Mouse (Mus musculus) intestine, postnatal 0 days (tissue): Measurements from ENCODE around the gene Mmp9. TPM values are rescaled to one million over a fixed set of nuclear protein-coding genes. Genes with fewer than 3 reads are reported as not detected.

Experiments used
- ATAC-seq: fragments of 200-750 bp; cut with Nextera tagmentation; 2 replicates; pipeline ENCODE4 v1.8.0; 2017; ENCODE audit warnings: mild to moderate bottlenecking, moderate TSS enrichment, moderate library complexity
- H3K27ac ChIP-seq: fragments of 300-500 bp; sonication (generic); 2 replicates; pipeline ENCODE4 v1.5.1; 2014; ENCODE audit warnings: mild to moderate bottlenecking, low read depth, low read length, moderate library complexity
- H3K27me3 ChIP-seq: fragments of 300-500 bp; sonication (generic); replicated peaks from 2 replicates; pipeline ENCODE4 v1.6.1; 2014; ENCODE audit warnings: low read length, mixed read lengths; ENCODE audit not compliant: control insufficient read depth, insufficient read depth
- H3K36me3 ChIP-seq: fragments of 300-500 bp; sonication (generic); 2 replicates; pipeline ENCODE4 v1.6.1; 2014; ENCODE audit warnings: mild to moderate bottlenecking, moderate library complexity; ENCODE audit not compliant: control insufficient read depth, insufficient read depth
- H3K4me1 ChIP-seq: fragments of 300-500 bp; sonication (generic); replicated peaks from 2 replicates; pipeline ENCODE4 v1.6.1; 2014; ENCODE audit warnings: antibody characterized with exemption, low read length, mixed read lengths; ENCODE audit not compliant: control insufficient read depth, insufficient read depth
- H3K4me2 ChIP-seq: fragments of 300-500 bp; sonication (generic); replicated peaks from 2 replicates; pipeline ENCODE4 v1.6.1; 2014; ENCODE audit warnings: low read depth, mild to moderate bottlenecking, moderate library complexity
- H3K4me3 ChIP-seq: fragments of 300-500 bp; sonication (generic); 2 replicates; pipeline ENCODE4 v1.5.1; 2014; ENCODE audit warnings: low read depth, low read length
- H3K9ac ChIP-seq: fragments of 300-500 bp; sonication (generic); 2 replicates; pipeline ENCODE4 v1.6.1; 2014; ENCODE audit warnings: mild to moderate bottlenecking, low read depth, low read length
- H3K9me3 ChIP-seq: fragments of 300-500 bp; sonication (generic); 2 replicates; pipeline ENCODE4 v1.6.1; 2016; ENCODE audit warnings: mixed run types; ENCODE audit not compliant: control insufficient read depth
- CTCF ChIP-seq: sonication (generic); IDR thresholded peaks from 2 replicates; pipeline ENCODE4 v1.5.1; 2016; ENCODE audit warnings: low read depth, mild to moderate bottlenecking, control low read depth, antibody characterized with exemption, moderate library complexity
- WGBS: fragments of 180-500 bp; shearing (Covaris S2); extraction: QIAGEN DNeasy Blood & Tissue Kit; methylation state at CpG from one replicate; pipeline ENCODE4 v1.1.7; 2014; 5-methylcytosine and 5-hydroxymethylcytosine counted together
- polyA plus RNA-seq: library from polyadenylated mRNA; unstranded; fragments of >200 nt; fragmentation: Nextera tagmentation; extraction: Ambion mirVana; gene quantifications from 2 replicates; pipeline ENCODE4 v1.2.1, GENCODE M21; 2015

Gene Mmp9
- polyA plus RNA-seq, 1 experiment from 2014 or later, result 9.6 TPM

DNA sequence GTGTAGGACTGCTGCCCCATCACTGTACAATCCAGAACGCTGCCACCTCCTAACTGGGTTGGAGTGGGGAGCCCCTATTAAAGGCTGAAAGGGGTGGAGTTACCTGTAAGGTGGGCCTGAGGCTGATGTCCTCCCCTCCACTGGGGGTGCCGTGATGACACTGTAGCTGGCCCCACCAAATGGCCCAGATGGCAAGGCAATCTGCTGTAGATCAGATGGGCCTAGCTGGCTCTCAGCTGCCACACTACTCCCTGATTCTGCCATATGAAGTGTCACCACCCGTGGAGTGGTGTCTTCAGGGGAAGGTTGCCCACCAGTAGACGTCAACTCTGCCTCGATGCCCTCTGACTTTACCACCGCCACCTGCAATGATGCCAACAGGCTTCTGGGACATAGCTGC, 44.7 kb upstream of the Mmp9 start:
- H3K36me3 ChIP-seq, result peaks cover 100% of the 10 kb centered on the region
- ATAC-seq, result no peak

GRCm38 (mm10) chr2:164898008-164898407, 42.6 kb upstream of the Mmp9 start:
- H3K9ac ChIP-seq, result no peak overlapping the region
- 93% methylated on average over 7 of the region's 7 CpGs for WGBS
- no peak overlapping the region for H3K27ac ChIP-seq
- peaks cover 100% of the 10 kb centered on the region for H3K36me3 ChIP-seq
- no peaks in the 10 kb centered on the region for H3K4me1 ChIP-seq
- H3K9me3 ChIP-seq, result no peaks in the 10 kb centered on the region
- no peaks in the 10 kb centered on the region for H3K27me3 ChIP-seq
- H3K4me2 ChIP-seq, result no peak overlapping the region
- no peak overlapping the region for H3K4me3 ChIP-seq
- no peak for TF ChIP-seq CTCF
- no peak for ATAC-seq

More for the DNA sequence above, 44.7 kb upstream of the Mmp9 start:
- H3K9ac ChIP-seq, result no peak overlapping the region
- H3K4me1 ChIP-seq, result no peaks in the 10 kb centered on the region; the same call in 1 of the 2 replicates
- WGBS, result 97% methylated on average over 6 of the region's 6 CpGs
- H3K4me3 ChIP-seq, result no peak overlapping the region
- no peak for TF ChIP-seq CTCF
- H3K27me3 ChIP-seq, result no peaks in the 10 kb centered on the region
- H3K4me2 ChIP-seq, result no peak overlapping the region
- no peak overlapping the region for H3K27ac ChIP-seq
- no peaks in the 10 kb centered on the region for H3K9me3 ChIP-seq

DNA sequence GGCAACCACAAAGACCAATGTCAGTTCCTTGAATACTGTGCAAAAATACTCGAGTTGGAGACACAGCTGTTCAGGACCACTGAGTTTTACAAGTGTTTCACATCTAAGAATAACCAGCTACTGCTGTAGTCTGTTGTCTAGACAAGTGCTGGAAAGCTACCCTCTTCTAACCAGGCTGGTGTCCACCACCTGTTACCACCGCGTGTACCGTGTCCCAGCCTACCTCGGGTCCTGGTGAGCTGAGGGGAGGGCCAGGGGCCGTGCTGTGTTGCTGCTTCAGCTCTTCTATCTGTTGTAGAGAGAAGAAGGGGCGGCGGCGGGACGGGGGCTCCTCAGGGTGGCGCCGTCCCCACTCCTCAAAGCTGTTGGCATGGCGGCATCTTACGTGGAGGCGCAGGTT, 41.5 kb upstream of the Mmp9 start:
- ATAC-seq, result no peak
- Histone ChIP-seq H3K36me3 (peaks cover 96% of the 10 kb centered on the region), H3K9ac (no peak overlapping the region), H3K4me1 (no peaks in the 10 kb centered on the region), H3K27me3 (no peaks in the 10 kb centered on the region), H3K4me2 (no peak overlapping the region), H3K4me3 (no peak overlapping the region), H3K27ac (no peak overlapping the region), H3K9me3 (no peaks in the 10 kb centered on the region)
- 92% methylated on average over 15 of the region's 15 CpGs for WGBS
- no peak for TF ChIP-seq CTCF

DNA sequence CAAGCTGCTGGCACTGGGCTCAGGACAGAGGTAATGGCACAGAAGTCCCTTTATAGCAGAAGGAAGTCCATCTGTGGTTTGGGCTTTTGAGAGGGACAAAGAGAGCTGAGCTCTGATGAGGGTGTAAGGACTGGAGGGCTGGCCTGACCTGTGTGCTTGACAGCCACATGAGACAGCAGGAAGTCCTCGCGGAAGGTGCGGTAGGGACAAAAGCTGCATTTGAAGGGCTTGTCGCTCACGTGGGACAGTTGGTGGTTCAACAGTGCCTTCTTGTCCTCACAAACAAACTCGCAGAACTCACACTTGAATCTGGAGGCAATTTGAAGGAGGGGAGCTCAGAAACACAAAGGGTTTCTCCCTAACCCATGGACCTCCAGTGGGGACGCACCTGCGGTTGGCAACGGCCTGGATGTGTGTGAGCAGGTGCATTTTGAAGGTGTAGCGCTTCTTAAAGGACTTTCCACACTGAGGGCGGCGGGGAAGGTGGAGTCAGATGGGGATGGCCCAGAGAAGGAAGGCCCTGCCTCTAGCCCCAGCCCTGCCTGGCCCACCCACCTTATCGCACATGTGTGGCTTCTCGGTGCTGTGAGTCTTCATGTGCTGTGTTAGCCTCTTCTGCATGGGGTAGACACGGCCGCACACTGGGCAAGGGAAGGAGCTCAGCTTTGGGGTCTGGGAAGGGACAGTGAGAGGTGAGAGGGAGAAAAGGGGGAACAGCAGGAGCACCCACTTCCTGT, 40.7 kb upstream of the Mmp9 start:
- WGBS, result 94% methylated on average over 16 of the region's 16 CpGs
- no peaks in the 10 kb centered on the region for H3K9me3 ChIP-seq
- no peaks in the 10 kb centered on the region for H3K27me3 ChIP-seq
- no peaks in the 10 kb centered on the region for H3K4me1 ChIP-seq
- H3K4me3 ChIP-seq, result no peak overlapping the region
- H3K4me2 ChIP-seq, result no peak overlapping the region
- ATAC-seq, result no peak
- H3K27ac ChIP-seq, result no peak overlapping the region
- no peak for TF ChIP-seq CTCF
- no peak overlapping the region for H3K9ac ChIP-seq
- H3K36me3 ChIP-seq, result peaks cover 96% of the 10 kb centered on the region

- Histone ChIP-seq H3K4me1 (no peaks in the 10 kb centered on the region), H3K27ac (no peak overlapping the region), H3K4me2 (no peak overlapping the region), H3K36me3 (peaks cover 95% of the 10 kb centered on the region), H3K27me3 (no peaks in the 10 kb centered on the region), H3K9me3 (no peaks in the 10 kb centered on the region), H3K9ac (no peak overlapping the region), H3K4me3 (no peak overlapping the region)
- ATAC-seq, result no peak
- TF ChIP-seq CTCF, result no peak
- 92% methylated on average over 13 of the region's 13 CpGs for WGBS
These were observed 39.2 kb upstream of the Mmp9 start for GRCm38 (mm10) chr2:164901380-164901779.

GRCm38 (mm10) chr2:164903496-164903895, 37.1 kb upstream of the Mmp9 start:
- H3K27ac ChIP-seq, result no peak overlapping the region
- H3K9me3 ChIP-seq, result no peaks in the 10 kb centered on the region
- H3K27me3 ChIP-seq, result no peaks in the 10 kb centered on the region
- H3K9ac ChIP-seq, result no peak overlapping the region
- no peak overlapping the region for H3K4me2 ChIP-seq
- peaks cover 93% of the 10 kb centered on the region for H3K36me3 ChIP-seq
- no peak for TF ChIP-seq CTCF
- no peaks in the 10 kb centered on the region for H3K4me1 ChIP-seq
- no peak overlapping the region for H3K4me3 ChIP-seq
- ATAC-seq, result no peak
- 72% methylated on average over 1 of the region's 1 CpGs for WGBS
